Mouse (Mus musculus) heart, adult 8-10 months (tissue): ENCODE results near the gene Fcgr3. TPM values are rescaled to one million over a fixed set of nuclear protein-coding genes. Genes with fewer than 3 reads are reported as not detected.

Source experiments
- DNase-seq: peaks from one replicate; pipeline ENCODE4 v3.0.0; 2022; ENCODE audit warnings: low spot score
- microRNA-seq: library from miRNA; unstranded; fragments of <30 nt; microRNA quantifications from one replicate; pipeline ENCODE4 v1.2.0, GENCODE M21; 2022
- total RNA-seq, 4 experiments: library from RNA; stranded (reverse); gene quantifications; 2 replicates each; pipeline ENCODE4 v1.2.4; 2022

Gene Fcgr3
- total RNA-seq, 4 experiments from 2014 or later = 7.8 to 13.7 (median 9.7) TPM

- DNase-seq = no peak
Measured at GRCm38 (mm10) chr1:171011733-171012132, 53.0 kb downstream of the Fcgr3 start.

GRCm38 (mm10) chr1:171006905-171007304, 57.8 kb downstream of the Fcgr3 start:
- no peak for DNase-seq

DNA sequence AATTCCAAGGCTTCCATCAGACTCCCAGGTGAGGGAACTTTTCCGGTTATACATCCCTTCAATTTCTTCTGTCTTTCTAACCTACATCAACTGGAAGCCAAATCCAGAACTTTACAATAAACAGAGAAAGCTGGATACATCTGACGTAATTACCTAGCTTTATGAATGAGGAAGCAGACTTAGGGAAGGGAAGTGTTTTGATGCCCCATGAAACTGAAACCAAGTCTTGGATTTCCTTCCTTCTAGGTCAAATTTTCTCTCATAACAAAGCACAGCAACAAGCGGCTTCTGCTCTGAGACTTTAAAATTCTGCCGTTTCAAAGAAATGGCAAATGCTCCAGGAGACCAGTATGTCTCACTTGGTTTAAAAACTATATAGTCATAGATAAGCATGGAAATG, 58.4 kb downstream of the Fcgr3 start:
- no peak for DNase-seq

- DNase-seq = no peak
Measured at GRCm38 (mm10) chr1:171005586-171005985, 59.1 kb downstream of the Fcgr3 start.

GRCm38 (mm10) chr1:171005081-171005480, 59.7 kb downstream of the Fcgr3 start:
- no peak for DNase-seq

Small RNA genes lying within 50 kb of the gene (microRNA-seq; reads per million reads assigned to microRNA genes)
- gene Gm27552 (not detected), gene Gm27844 (not detected), gene Mir6546 (not detected)

Other genes starting within 250 kb of the Fcgr3 start
- 10 to 100 TPM; 70.6 to 81.4 (median 76.4) TPM for gene Atf6, start 197.2 kb downstream of the Fcgr3 start, total RNA-seq
- under 1 TPM in 3 of 4 experiments, not detected in 1; 0.44 to 0.68 (median 0.57) TPM for gene Gm26620, start 179.9 kb downstream of the Fcgr3 start, total RNA-seq
- gene Dusp12, start 179.4 kb downstream of the Fcgr3 start, total RNA-seq = 1 to 10 TPM; 7.6 to 8.9 (median 8.3) TPM
- not detected for gene Fcrlb, start 152.0 kb downstream of the Fcgr3 start, total RNA-seq
- gene Fcrla, start 137.4 kb downstream of the Fcgr3 start, total RNA-seq = 1 to 10 TPM in 1 of 4 experiments, under 1 TPM in 2, not detected in 1; 0.75 to 1.1 (median 0.86) TPM
- 10 to 100 TPM in 1 of 4 experiments, 1 to 10 TPM in 3; 3.9 to 10.6 (median 5.7) TPM for gene Fcgr2b, start 88.4 kb downstream of the Fcgr3 start, total RNA-seq
- gene Fcgr4, start 46.0 kb downstream of the Fcgr3 start, total RNA-seq = 1 to 10 TPM in 1 of 4 experiments, under 1 TPM in 2, not detected in 1; 0.22 to 1.4 (median 0.50) TPM
- 1 to 10 TPM in 1 of 4 experiments, under 1 TPM in 3; 0.60 to 2.0 (median 0.88) TPM for gene Cfap126, start 49.0 kb upstream of the Fcgr3 start, total RNA-seq
- 1,000 to 10,000 TPM; 1,259 to 1,304 (median 1,268) TPM for gene Sdhc, start 85.7 kb upstream of the Fcgr3 start, total RNA-seq
- under 1 TPM in 2 of 4 experiments, not detected in 2; 0.31 to 0.41 TPM for gene Mpz, start 85.8 kb upstream of the Fcgr3 start, total RNA-seq
- 100 to 1,000 TPM; 193 to 360 (median 253) TPM for gene Pcp4l1, start 131.3 kb upstream of the Fcgr3 start, total RNA-seq
- not detected for gene Nr1i3, start 149.0 kb upstream of the Fcgr3 start, total RNA-seq
- 100 to 1,000 TPM in 1 of 4 experiments, 10 to 100 TPM in 3; 94.3 to 111 (median 97.4) TPM for gene Tomm40l, start 157.6 kb upstream of the Fcgr3 start, total RNA-seq
- 1 to 10 TPM; 1.8 to 4.9 (median 1.9) TPM for gene Apoa2, start 160.1 kb upstream of the Fcgr3 start, total RNA-seq
- gene Fcer1g, start 169.4 kb upstream of the Fcgr3 start, total RNA-seq = 10 to 100 TPM in 2 of 4 experiments, 1 to 10 TPM in 2; 8.2 to 14.4 (median 11.5) TPM
- under 1 TPM; 0.19 to 0.60 (median 0.25) TPM for gene Adamts4, start 185.5 kb upstream of the Fcgr3 start, total RNA-seq
- gene Ndufs2, start 186.5 kb upstream of the Fcgr3 start, total RNA-seq = 1,000 to 10,000 TPM; 1,619 to 1,708 (median 1,672) TPM
- gene B4galt3, start 205.4 kb upstream of the Fcgr3 start, total RNA-seq = 10 to 100 TPM; 15.4 to 20.8 (median 19.1) TPM
- gene Ppox, start 216.3 kb upstream of the Fcgr3 start, total RNA-seq = 10 to 100 TPM; 11.9 to 16.6 (median 12.7) TPM
- gene Usp21, start 223.1 kb upstream of the Fcgr3 start, total RNA-seq = 10 to 100 TPM; 18.9 to 21.1 (median 19.9) TPM
- gene Ufc1, start 230.1 kb upstream of the Fcgr3 start, total RNA-seq = 10 to 100 TPM; 88.2 to 96.3 (median 90.7) TPM